Mouse (Mus musculus) lung, postnatal 0 days (tissue): ENCODE results near the gene Camkv.

ENCODE experiments used
- CTCF ChIP-seq: IDR thresholded peaks from 2 replicates; pipeline ENCODE4 v1.5.1; 2016; ENCODE audit warnings: antibody characterized with exemption, mild to moderate bottlenecking
- EP300 ChIP-seq: IDR thresholded peaks from 2 replicates; pipeline ENCODE4 v1.6.1; 2016; ENCODE audit warnings: antibody characterized with exemption, mild to moderate bottlenecking, control low read depth

- TF ChIP-seq CTCF (no peak), EP300 (no peak)
Measured at GRCm38 (mm10) chr9:107947241-107948194, 12.0 kb downstream of the Camkv start.
